Mouse (Mus musculus) bone marrow, adult 2 months (tissue): Measurements from ENCODE around the gene B3gnt6.

Source experiments
- CTCF ChIP-seq: fragments of 200-500 bp; IDR thresholded peaks from 2 replicates; pipeline ENCODE4 v1.5.1; 2011; ENCODE audit warnings: low read length, control low read depth; ENCODE audit not compliant: control insufficient read depth, insufficient read depth
- POLR2A ChIP-seq: fragments of 200-500 bp; IDR thresholded peaks from 2 replicates; pipeline ENCODE4 v1.6.1; 2011; ENCODE audit warnings: low read depth, mild to moderate bottlenecking, control low read depth, low read length, borderline replicate concordance; ENCODE audit not compliant: control insufficient read depth

GRCm38 (mm10) chr7:98158481-98158880, 40.8 kb downstream of the B3gnt6 start:
- no peak for TF ChIP-seq CTCF
- no peak for TF ChIP-seq POLR2A
